Mouse (Mus musculus) adrenal gland (tissue): Measurements from ENCODE around the gene Lgalsl.

Experiments
- intact Hi-C: fragments of 180-260 bp; cut with DNase I; formaldehyde crosslinking; loops from one replicate; pipeline ENCODE4 v1.15.1; 2025
- long read RNA-seq, 2 experiments: library from polyadenylated mRNA; unstranded; transcript quantifications; one replicate each; pipeline ENCODE4 v2.0.0; 2020; ENCODE audit warnings: borderline replicate concordance in 1 of 2; ENCODE audit not compliant: insufficient replicate concordance in 1 of 2

Gene Lgalsl
- long read RNA-seq, experiment 1, transcript Lgalsl-201 (5 exons, 3,362 nt): major isoform, 15 of 21 reads
- long read RNA-seq, experiment 1, partial matches to known transcripts: 0 of 21 reads
- long read RNA-seq, experiment 1, other reads (novel, unspliced or antisense): 6 of 21 reads
- long read RNA-seq, experiment 2, transcript Lgalsl-201 (5 exons, 3,362 nt): major isoform, 14 of 17 reads
- long read RNA-seq, experiment 2, partial matches to known transcripts: 0 of 17 reads
- long read RNA-seq, experiment 2, other reads (novel, unspliced or antisense): 3 of 17 reads

GRCm38 (mm10) chr11:20830686-20831505 lies at the start of gene Lgalsl:
TSS of gene Lgalsl (minus strand) at chr11:20831056.
- intact Hi-C loops: no loop called here

GRCm38 (mm10) chr11:20878644-20879043 lies 47.8 kb upstream of the Lgalsl start:
- intact Hi-C loops: no loop called here

- intact Hi-C loops: no loop called here
These were observed 46.8 kb upstream of the Lgalsl start for GRCm38 (mm10) chr11:20877578-20878096.

- intact Hi-C loops: no loop called here
These were observed 42.5 kb upstream of the Lgalsl start for GRCm38 (mm10) chr11:20873386-20873785.

GRCm38 (mm10) chr11:20872911-20873310 lies 42.1 kb upstream of the Lgalsl start:
- intact Hi-C loops: no loop called here

- intact Hi-C loops: no loop called here
These were observed 41.6 kb upstream of the Lgalsl start for GRCm38 (mm10) chr11:20872444-20872843.

- intact Hi-C loops: no loop called here
These were observed 39.1 kb upstream of the Lgalsl start for GRCm38 (mm10) chr11:20869927-20870326.

GRCm38 (mm10) chr11:20865450-20865849 lies 34.6 kb upstream of the Lgalsl start:
- intact Hi-C loops: no loop called here

GRCm38 (mm10) chr11:20864647-20865046 lies 33.8 kb upstream of the Lgalsl start:
- intact Hi-C loops: no loop called here

- intact Hi-C loops: no loop called here
These were observed 31.2 kb upstream of the Lgalsl start for GRCm38 (mm10) chr11:20862101-20862500.

- intact Hi-C loops: no loop called here
These were observed 29.5 kb upstream of the Lgalsl start for GRCm38 (mm10) chr11:20860351-20860750.

- intact Hi-C loops: no loop called here
These were observed 29.0 kb upstream of the Lgalsl start for GRCm38 (mm10) chr11:20859858-20860257.

GRCm38 (mm10) chr11:20858921-20859668 lies 28.2 kb upstream of the Lgalsl start:
- intact Hi-C loops: no loop called here

GRCm38 (mm10) chr11:20857921-20858320 lies 27.1 kb upstream of the Lgalsl start:
- intact Hi-C loops: no loop called here

GRCm38 (mm10) chr11:20854032-20854741 lies 23.3 kb upstream of the Lgalsl start:
- intact Hi-C loops: no loop called here

GRCm38 (mm10) chr11:20850196-20850595 lies 19.3 kb upstream of the Lgalsl start:
- intact Hi-C loops: no loop called here

- intact Hi-C loops: no loop called here
These were observed 18.5 kb upstream of the Lgalsl start for GRCm38 (mm10) chr11:20849403-20849802.

GRCm38 (mm10) chr11:20837366-20837765 lies 6.5 kb upstream of the Lgalsl start:
- intact Hi-C loops: no loop called here

GRCm38 (mm10) chr11:20831600-20832137 lies 813 bp upstream of the Lgalsl start:
- intact Hi-C loops: no loop called here

GRCm38 (mm10) chr11:20829993-20830685 lies 717 bp downstream of the Lgalsl start:
- intact Hi-C loops: no loop called here
